Mouse (Mus musculus) thymus, adult 2 months (tissue): ENCODE measurements at regions not wholly inside any gene's neighbourhood (a gene's known extent, or its start where the extent isn't known, plus 50 kb on each side); places are given as distances from the start of the nearest gene placed in this dataset.

Experiments
- DNase-seq: peaks from one replicate; pipeline ENCODE4 v3.0.0; 2021
- H3K27ac ChIP-seq: fragments of 200-500 bp; 2 replicates; pipeline ENCODE4 v1.5.1; 2012; ENCODE audit warnings: low read length, control low read depth; ENCODE audit not compliant: control insufficient read depth, insufficient read depth
- H3K27me3 ChIP-seq: fragments of 200-500 bp; 2 replicates; pipeline ENCODE4 v1.6.1; 2012; ENCODE audit warnings: mild to moderate bottlenecking, low read length, moderate library complexity, mixed read lengths; ENCODE audit not compliant: control insufficient read depth, insufficient read depth
- H3K36me3 ChIP-seq: fragments of 200-500 bp; 2 replicates; pipeline ENCODE4 v1.6.1; 2012; ENCODE audit warnings: mild to moderate bottlenecking, low read length, moderate library complexity; ENCODE audit not compliant: control insufficient read depth, insufficient read depth
- H3K4me1 ChIP-seq: fragments of 200-500 bp; replicated peaks from 2 replicates; pipeline ENCODE4 v1.6.1; 2012; ENCODE audit warnings: low read length; ENCODE audit not compliant: control insufficient read depth, insufficient read depth
- H3K4me3 ChIP-seq: fragments of 200-500 bp; 2 replicates; pipeline ENCODE4 v1.5.1; 2012; ENCODE audit warnings: mild to moderate bottlenecking, low read length, control low read depth, moderate library complexity; ENCODE audit not compliant: control insufficient read depth, insufficient read depth
- CTCF ChIP-seq: fragments of 200-500 bp; IDR thresholded peaks from 2 replicates; pipeline ENCODE4 v1.5.1; 2012; ENCODE audit warnings: mild to moderate bottlenecking, control low read depth, low read length, moderate library complexity, borderline replicate concordance; ENCODE audit not compliant: control insufficient read depth, poor library complexity, insufficient read depth; ENCODE audit errors: extremely low read depth
- POLR2A ChIP-seq: fragments of 200-500 bp; IDR thresholded peaks from 2 replicates; pipeline ENCODE4 v1.6.1; 2012; ENCODE audit warnings: mild to moderate bottlenecking, low read length, control low read depth, moderate library complexity; ENCODE audit not compliant: control insufficient read depth, poor library complexity, insufficient read depth; ENCODE audit errors: extremely low read depth
- WGBS: fragments of 180-500 bp; shearing (Covaris S2); methylation state at CpG from one replicate; pipeline ENCODE4 v1.1.7; 2018; 5-methylcytosine and 5-hydroxymethylcytosine counted together

- Histone ChIP-seq H3K4me1 (no peaks in the 10 kb centered on the region), H3K27me3 (no peaks in the 10 kb centered on the region), H3K36me3 (no peaks in the 10 kb centered on the region), H3K4me3 (no peak overlapping the region), H3K27ac (no peak overlapping the region)
- no peak for DNase-seq
- TF ChIP-seq POLR2A = no peak
- no peak for TF ChIP-seq CTCF
- WGBS = 94% methylated on average over 6 of the region's 6 CpGs
Measured at GRCm38 (mm10) chr12:39154689-39155088, 375.5 kb downstream of the Etv1 start.

GRCm38 (mm10) chr12:39176958-39177357 lies 397.8 kb downstream of the Etv1 start:
- TF ChIP-seq CTCF (no peak), POLR2A (no peak)
- no peak for DNase-seq
- Histone ChIP-seq H3K4me3 (no peak overlapping the region), H3K36me3 (no peaks in the 10 kb centered on the region), H3K27me3 (no peaks in the 10 kb centered on the region), H3K4me1 (no peaks in the 10 kb centered on the region), H3K27ac (no peak overlapping the region)
- 85% methylated on average over 4 of the region's 4 CpGs for WGBS

GRCm38 (mm10) chr12:39224073-39224472 lies 444.9 kb downstream of the Etv1 start:
- TF ChIP-seq CTCF (no peak), POLR2A (no peak)
- WGBS = 88% methylated on average over 4 of the region's 4 CpGs

GRCm38 (mm10) chr12:39256605-39257004 lies 477.4 kb downstream of the Etv1 start:
- DNase-seq = no peak
- no peak for TF ChIP-seq CTCF
- TF ChIP-seq POLR2A = no peak
- 90% methylated on average over 6 of the region's 6 CpGs for WGBS
- no peaks in the 10 kb centered on the region for H3K27me3 ChIP-seq
- no peak overlapping the region for H3K4me3 ChIP-seq
- no peaks in the 10 kb centered on the region for H3K4me1 ChIP-seq
- H3K27ac ChIP-seq = no peak overlapping the region
- no peaks in the 10 kb centered on the region for H3K36me3 ChIP-seq

More at GRCm38 (mm10) chr12:39224073-39224472, 444.9 kb downstream of the Etv1 start:
- H3K4me3 ChIP-seq = no peak overlapping the region
- no peak overlapping the region for H3K27ac ChIP-seq
- H3K4me1 ChIP-seq = no peaks in the 10 kb centered on the region
- H3K36me3 ChIP-seq = no peaks in the 10 kb centered on the region
- H3K27me3 ChIP-seq = no peaks in the 10 kb centered on the region
- no peak for DNase-seq

GRCm38 (mm10) chr12:39257571-39257970 lies 478.4 kb downstream of the Etv1 start:
- DNase-seq = no peak
- H3K27ac ChIP-seq = no peak overlapping the region
- 78% methylated on average over 1 of the region's 1 CpGs for WGBS
- H3K4me3 ChIP-seq = no peak overlapping the region
- TF ChIP-seq CTCF (no peak), POLR2A (no peak)
- no peaks in the 10 kb centered on the region for H3K27me3 ChIP-seq
- H3K4me1 ChIP-seq = no peaks in the 10 kb centered on the region
- no peaks in the 10 kb centered on the region for H3K36me3 ChIP-seq

- H3K27ac ChIP-seq = no peak overlapping the region
- H3K27me3 ChIP-seq = no peaks in the 10 kb centered on the region
- H3K4me1 ChIP-seq = no peaks in the 10 kb centered on the region
- no peak for DNase-seq
- no peak overlapping the region for H3K4me3 ChIP-seq
- TF ChIP-seq POLR2A (no peak), CTCF (no peak)
- WGBS = 92% methylated on average over 2 of the region's 2 CpGs
- H3K36me3 ChIP-seq = no peaks in the 10 kb centered on the region
Measured at GRCm38 (mm10) chr12:39289676-39290075, 510.5 kb downstream of the Etv1 start.
